Mouse (Mus musculus): ENCODE data around the gene Tmem206.

Gene Tmem206

DNA sequence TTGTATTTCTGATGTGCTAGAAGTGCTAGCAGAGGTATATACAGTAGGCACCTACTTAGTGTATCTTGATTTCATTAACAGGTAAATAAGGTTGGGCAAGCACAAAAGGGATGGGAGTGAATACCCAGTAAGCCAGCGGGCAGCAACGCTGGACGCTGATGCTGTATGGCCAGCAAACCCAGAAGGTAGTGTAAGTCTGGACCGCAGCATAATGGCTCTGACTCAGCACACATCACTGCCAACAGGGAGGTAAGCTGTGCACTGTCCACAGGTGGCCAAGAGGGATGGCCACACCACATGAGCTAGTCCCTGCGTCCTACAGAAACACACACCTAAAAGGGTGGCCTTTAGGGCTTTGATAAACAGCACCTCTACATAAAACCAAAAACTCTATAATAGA is 24.6 kb downstream of the Tmem206 start:
- no peak for DNase-seq (ENCODE audit: low spot score in 2 of 2)

DNA sequence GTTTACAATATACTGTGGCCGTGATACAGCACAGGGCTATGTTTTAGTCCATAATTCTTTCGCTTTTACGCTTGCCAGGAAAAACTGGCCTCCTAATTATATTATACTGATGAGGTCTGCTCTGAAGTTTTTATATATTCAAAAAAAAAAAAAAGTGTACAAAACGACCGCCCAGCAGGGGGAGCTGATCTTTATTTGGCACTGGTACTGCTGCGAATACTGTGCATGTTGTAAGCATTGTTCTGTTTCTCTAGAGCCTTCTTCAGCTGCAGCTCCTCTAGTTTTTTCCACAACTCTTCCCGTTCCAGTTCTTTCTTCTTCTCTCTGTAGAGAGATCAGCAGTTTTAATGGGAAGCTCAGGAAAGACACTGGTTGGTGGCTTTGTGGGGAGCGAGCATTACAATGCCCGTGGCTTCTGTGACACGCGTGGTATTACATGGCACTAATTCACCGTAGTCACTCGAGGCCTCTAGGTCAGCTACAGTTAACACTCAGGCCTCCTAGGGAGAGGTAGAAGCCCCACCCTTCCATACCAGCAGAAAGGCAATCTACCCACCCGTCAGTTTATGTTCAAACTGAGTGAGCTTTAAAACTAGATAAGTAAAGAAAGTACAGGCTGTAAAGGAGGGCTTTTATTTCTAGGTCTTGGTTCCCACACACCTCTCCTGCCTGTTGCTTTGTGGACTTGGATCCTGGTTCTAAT is 27.2 kb downstream of the Tmem206 start:
- DNase-seq (ENCODE audit: low spot score in 2 of 2): peak; percentile 68 to 75

DNA sequence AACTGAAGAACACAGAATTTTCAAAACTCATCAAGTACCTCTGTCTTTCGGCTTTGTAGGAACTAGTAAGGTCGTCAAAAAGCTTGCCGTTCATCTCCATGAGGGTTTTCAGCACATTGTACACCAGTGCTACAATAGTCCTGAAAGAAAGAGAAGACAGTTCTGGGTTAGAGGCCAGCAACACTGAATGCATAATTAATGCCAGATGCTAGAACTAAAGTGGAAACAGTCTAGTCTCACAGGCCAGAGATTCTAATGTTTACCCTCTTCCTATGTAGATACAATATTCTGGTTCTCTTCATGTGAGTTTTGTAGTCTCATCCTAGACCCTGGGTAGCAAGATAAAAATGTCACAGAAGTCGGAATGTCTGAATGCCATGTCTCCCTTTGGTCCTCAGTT is 28.1 kb downstream of the Tmem206 start:
- DNase-seq (ENCODE audit: low spot score in 2 of 2): no peak

DNA sequence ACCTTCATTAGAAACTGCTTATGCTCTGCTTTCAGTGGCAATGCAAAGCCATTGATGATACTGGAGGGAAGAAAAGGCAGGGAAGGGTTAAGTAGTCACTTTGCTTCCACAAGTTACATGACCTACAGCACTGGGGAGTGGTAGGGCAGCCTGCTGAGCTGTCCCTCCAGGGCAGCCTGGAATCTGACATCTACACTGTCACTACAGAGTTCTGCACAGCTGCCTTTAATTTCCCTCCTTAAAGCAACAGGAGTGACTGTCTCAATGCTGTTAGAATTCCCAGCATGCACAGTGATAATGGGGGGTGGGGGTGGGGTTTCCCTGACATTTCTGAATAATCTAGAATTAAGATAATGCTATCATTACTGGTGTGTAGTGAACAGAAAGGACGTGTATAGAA is 31.2 kb downstream of the Tmem206 start:
- no peak for DNase-seq (ENCODE audit: low spot score in 2 of 2)

DNA sequence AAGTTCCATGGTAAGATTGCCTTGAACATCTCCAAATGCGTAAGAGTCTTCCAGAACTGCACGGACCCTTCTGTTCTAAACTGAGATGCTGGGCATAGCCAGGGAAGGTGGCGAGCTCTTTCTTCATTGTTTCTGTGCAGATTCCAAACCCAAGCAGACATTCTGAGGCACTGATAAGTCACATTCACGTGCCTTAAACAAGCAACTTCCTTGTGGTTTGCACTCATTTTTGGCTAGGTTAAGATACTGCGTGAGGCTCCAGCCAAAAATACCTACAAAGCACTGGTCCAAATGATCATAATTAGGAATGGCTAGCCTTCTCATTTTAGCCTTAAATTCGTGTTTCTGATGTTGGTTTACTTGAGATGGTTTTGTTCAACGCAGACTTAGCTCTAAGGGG is 33.8 kb downstream of the Tmem206 start:
- DNase-seq (ENCODE audit: low spot score in 2 of 2): no peak

DNA sequence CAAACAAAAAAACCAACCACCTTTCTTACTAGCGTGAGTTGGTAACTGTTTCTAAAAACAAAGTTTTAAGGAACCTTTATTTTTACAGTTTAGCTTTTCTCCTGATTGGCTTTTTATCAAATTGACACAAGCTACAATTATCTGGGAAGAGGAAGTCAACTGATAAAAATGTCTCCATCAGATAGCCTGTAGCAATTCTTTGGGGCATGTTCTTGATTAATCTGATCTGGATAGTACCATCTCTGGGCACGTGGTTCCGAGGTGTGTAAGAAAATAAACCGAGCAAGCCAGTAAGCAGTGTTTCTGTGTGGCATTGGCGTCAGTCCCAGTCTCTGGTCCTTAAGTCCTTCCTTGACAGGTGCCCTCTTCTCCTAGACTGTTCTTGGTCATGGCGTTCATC is 36.7 kb downstream of the Tmem206 start:
- DNase-seq (ENCODE audit: low spot score in 2 of 2): no peak

DNA sequence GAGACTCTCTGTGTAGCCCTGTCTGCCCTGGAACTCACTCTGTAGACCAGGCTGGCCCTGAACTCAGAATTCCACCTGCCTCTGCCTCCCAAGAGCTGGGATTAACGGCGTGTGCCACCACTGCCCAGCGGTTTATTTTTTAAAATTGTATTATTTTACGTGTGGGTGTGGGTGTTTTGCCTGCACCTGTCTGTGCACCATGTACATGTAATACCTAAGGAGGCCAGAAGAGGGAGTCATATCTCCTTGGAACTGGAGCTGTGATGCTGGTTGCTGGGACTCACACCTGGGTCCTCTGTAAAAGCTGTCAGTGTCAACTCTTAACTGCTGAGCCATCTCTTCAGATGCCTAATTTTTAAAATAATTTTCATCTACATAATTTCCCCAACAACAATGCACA is 38.8 kb downstream of the Tmem206 start:
- no peak for DNase-seq (ENCODE audit: low spot score in 2 of 2)

DNA sequence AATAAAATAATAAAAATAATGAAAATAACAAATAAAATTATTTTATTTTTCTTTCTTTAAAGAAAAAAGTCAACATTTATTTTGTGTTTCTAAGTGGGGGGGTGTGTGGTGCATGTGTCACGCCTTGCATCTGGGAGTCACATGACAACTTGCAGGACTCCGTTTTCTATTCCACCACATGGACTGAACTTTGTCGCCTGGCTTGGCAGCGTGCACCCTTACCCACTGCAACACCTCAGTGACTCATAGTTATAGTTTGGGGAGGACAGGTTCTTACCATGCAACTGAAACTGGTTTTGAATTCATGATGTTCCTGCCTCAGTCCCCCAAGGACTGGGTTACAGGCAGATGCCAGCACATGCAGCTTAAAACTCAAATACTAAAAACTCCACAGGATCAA is 42.5 kb downstream of the Tmem206 start:
- DNase-seq (ENCODE audit: low spot score in 2 of 2): no peak

DNA sequence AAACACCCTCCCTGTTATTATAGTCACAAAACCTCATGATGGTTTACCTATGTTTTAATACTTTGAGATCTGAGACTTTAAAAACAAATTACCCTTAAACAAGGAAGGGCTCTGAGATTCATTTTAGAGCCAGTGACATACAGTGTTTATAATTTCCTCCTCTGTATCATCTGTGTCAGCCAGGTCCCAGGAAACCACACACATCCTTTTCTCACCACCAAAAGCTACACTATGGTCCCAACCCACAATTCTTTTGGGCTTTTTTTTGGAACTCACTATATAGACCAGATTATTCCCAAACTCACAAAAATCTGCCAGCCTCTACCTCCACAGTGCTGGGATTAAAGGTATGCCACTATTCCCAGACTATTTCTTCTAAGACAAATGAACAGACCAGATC is 43.4 kb downstream of the Tmem206 start:
- DNase-seq (ENCODE audit: low spot score in 2 of 2): no peak

DNA sequence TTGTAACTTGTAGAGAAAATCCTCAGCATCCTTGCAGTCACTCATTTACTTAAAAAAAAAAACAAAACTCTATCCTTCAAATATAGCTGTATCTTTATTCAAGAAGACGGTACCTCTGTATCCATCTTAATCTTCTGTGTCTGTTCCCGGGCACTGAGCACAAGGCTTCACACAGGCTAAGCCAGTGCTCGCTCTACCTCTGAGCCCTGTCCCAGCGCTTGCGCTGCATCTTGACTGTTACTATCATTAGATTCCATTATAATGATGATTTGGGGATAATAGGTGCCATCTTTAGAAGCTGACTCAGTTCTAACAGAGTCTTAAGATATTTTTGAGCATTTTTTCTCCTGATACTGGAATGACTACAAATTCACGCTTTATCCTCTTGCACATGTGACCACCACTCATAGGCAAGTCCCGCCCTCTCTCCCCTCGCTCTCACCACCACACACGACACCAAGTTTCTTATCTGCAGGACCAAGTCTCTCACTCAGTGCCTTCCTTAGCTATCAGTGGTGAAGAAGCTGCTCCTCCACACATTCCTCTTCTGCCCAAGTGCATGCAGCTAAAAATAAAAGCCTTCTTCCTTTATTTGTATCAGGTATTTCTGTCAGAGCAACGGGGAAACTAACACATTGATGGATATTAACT is 49.4 kb downstream of the Tmem206 start:
- DNase-seq (ENCODE audit: low spot score in 2 of 2): no peak

DNA sequence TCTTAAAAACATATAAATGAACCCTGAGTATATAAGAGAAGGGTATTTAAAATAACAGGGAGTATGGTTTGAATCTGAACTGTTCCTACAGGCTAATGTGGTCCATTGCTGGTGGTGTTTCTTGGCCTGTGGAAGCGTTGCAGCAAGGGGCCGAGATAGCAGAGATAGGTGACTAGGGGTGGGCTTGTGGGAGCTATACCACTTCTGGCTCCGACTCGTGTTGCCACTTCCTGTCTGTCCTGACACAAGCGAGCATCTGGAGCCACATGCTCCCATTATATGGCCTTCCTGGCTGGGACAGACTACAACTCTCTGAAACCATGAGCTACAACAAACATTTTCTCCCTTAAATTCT is 49.9 kb downstream of the Tmem206 start:
- no peak for DNase-seq (ENCODE audit: low spot score in 2 of 2)

DNA sequence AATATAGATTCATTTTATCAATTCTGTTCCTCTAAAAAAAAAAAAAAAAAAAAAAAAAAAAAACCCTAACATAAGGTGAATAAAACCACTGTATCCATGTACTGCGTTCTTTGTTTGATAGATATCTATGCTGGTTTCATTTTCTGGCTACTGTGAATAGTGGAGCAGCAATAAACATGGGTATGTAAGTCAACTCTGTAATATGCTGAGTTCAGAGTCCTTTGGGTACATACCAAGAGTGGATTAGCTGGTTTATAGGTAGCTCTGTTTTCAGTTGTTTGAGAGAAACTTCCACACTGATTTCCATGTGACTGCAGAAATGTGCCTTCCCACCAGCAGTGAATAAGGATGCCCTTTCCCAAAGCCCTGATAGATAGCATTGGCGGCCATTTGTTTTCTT is 52.4 kb downstream of the Tmem206 start:
- no peak for DNase-seq (ENCODE audit: low spot score in 2 of 2)

DNA sequence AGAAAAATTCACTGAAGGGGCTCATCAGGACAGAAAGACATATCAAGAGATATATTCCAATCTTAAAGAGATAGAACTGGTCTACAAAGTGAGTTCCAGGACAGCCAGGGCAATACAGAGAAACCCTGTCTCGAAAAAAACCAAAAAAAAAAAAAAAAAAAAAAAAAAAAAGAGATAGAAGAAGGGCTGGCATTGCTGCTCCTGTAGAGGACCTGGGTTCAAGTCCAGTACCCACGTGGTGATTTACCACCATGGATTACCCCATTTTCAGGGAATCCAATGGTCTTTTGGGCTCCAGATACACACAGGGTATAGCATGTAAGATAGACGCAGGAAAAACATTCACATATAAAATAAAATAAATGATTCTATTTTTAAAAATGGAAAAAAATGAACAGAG is 55.1 kb downstream of the Tmem206 start:
- DNase-seq (ENCODE audit: low spot score in 2 of 2): no peak

DNA sequence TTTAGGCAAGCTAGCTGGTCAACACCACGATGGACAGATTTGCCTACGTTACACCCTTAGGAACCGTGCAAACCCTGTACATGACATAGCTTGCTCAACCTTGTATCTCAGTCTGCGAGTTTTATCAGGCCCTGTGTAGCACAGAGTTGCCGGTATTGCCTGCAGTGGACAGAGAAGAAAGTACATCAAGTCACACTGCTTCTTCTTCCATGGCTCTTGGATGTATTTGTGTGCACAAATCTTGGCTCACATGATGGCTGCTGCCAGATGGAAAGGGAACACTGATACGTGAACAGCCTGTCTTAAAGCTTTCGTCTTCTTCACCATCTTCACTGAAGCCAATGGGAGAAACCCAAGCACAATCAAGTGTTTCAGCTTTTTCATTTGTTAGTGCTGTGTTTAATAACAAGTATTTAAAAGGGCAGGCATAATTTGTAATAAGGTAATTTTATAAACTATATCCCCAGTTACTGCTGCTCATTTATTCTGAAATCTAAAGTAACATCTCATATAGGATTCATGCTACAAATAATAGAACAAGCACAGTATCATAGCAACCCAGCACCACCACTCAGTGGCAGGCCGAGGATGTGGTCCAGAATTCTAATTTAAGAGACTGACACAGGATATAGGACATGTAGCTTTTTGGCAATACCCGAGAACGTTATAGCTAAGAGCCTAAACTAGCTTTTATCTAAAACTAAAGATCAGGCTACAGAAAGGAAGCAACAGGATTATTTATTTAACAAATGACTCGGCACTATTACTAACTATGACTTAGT is 56.4 kb downstream of the Tmem206 start:
- peak; percentile 54 to 67 for DNase-seq (ENCODE audit: low spot score in 2 of 2)

DNA sequence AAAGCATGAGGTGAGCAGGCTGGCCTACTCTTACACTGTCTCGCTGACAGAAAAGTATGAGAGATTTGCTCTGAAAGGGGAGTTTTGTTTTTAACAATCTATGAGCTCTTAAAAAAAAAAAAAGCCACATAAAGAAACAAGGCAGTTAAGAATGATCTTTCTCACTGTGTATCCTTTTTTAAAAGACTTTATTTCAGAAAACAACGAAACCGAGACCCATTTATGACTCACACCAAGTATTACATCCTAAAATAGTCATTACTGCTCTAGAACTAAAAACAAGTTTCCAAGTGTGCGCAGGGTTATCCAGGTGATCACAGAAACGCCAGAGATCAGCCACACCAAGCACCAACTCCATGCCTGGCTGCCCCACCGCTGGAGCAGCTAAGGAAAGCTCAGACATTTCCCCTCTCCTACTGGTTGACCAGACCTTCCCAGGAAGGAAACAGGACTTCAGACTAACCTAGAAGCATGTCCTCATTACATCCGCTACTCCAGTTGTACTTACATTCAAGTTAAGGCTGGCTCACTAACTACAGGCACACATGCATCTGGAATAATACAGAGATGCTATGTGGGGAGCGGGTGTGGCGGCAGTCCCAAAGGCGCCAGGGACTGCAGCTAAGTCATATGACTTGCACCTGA is 59.2 kb downstream of the Tmem206 start:
- no peak for DNase-seq (ENCODE audit: low spot score in 2 of 2)

DNA sequence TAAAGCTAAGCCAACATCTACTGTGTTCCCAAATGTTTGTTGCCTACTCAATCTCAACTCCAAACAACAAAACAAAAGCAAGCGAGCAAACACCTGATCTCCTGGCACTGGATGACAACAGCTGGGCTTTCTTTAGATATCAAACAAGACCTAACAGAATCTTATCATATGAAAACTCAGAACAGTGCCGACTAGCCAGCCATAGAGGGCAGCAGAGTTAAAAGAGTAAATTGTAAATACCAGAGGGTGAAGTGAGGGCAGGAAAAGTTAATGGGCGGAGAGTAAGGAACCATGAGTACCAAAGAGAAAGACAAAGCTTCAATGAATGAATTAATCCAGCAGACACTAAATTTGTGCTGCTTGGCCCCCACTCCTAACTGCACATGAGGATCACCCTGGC is 65.6 kb downstream of the Tmem206 start:
- peak; percentile 53 to 56 for DNase-seq (ENCODE audit: low spot score in 2 of 2)

DNA sequence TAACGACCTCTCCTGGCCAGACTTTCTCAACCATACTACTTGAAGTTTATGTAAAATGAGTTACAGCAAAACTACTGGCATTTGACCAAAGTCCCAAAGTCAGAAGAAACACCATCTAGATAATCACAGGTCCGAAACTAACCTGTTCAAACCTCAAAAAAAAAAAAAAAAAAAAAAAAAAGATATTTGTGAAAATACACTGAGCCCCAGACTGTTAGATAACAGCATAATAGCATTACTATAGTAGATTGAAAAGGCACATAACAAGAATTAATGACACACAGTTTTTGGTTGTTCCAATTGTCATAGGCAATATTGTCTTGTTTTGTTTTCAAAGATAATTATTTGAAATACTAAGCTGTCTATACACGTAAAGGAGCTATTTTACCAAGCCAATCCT is 67.8 kb downstream of the Tmem206 start:
- DNase-seq (ENCODE audit: low spot score in 2 of 2): no peak

DNA sequence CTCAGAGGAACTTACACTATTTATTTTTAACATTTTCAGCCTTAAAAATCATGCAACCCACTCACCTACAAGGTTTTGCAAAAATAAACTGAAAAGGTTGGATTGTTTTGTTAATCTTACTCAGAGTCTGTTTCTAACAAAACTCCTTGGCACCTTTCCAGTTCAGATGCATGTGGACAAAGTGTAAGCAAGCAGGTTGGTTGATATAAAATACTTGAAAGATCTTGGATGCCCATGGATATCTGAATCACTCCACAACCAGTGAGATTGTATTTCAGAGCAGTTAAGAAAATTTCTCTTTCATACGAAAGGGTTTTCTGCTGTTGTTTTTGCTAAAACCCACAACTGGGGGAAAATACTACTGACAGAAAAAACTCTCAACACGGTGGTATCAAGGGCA is 68.4 kb downstream of the Tmem206 start:
- DNase-seq (ENCODE audit: low spot score in 2 of 2): no peak

DNA sequence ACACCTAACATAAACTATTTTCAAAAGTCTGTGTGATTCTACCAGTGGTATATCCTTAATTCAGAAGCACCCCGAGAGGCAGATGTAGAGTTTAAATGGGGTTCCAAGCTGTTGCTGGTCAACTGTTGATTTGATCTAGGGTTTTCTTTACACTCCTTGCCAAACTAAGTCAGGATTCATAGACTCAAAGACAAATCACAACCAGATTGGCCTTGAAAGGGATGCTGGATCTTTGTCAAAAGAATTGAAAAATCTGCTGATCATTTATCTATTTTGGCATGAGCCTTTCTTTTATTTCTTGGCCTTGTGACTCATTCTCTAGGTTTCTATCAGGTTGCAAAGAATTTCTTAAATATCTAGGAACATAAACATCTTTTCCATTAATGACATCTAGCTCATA is 69.5 kb downstream of the Tmem206 start:
- DNase-seq (ENCODE audit: low spot score in 2 of 2): no peak

DNA sequence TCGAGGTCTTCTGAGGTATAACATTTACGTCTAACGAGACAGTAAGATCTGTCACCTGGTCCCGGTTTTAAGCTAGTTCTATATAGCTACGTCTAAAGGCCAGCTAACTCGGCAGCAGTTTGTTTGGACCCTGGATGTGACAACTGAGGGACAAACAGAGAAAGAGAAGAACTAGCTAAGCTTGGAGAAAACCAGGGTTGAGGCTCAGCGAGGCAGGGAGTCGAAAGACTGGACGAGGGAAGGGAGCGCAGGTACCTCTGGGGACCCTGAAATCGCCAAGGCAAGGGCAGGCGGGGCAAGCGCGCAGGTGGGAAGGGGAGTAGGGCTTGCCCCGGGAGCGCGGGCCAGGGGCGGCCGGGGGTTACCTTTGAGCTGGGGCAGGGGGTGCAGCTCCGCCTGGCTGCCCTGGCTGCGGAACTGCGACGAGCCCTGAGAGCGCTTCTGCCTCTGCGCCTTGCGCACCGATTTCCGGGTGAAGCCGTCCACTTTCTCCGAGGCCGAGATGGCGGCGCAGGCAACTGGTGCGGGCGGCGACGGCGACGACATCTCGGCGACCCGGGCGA is 70.2 kb downstream of the Tmem206 start:
- peak; percentile 53 to 60 for DNase-seq (ENCODE audit: low spot score in 2 of 2)

DNA sequence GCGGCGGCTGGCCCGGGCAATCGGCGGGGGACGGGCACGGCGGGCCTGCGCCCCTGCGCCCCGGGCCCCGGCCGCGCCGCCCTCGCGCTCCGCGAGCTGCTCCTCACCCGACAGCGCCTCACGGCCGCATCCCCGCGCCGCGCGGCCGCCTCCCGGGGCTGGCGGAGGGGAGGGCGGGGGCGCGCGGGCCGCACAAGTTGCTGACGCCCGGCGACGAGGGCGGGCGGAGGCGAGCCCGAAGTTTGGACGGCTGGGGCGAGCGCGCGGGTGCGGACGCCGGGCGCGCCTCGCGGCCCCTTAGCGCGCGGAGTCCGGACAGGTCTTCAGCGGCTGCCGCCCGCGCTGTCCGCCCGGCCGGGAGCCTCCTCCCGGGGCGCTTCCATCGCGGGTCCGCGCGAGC is 70.7 kb downstream of the Tmem206 start:
- DNase-seq (ENCODE audit: low spot score in 2 of 2): peak in 1 of 2 experiments; percentile 55
